Mouse (Mus musculus) brain, embryonic 14.5 days (tissue): Measurements from ENCODE around the gene Mex3a.

Experiments
- CTCF ChIP-seq: fragments of 200-500 bp; IDR thresholded peaks from 2 replicates; pipeline ENCODE4 v1.5.1; 2012; ENCODE audit warnings: inconsistent platforms, mild to moderate bottlenecking, moderate library complexity, borderline replicate concordance; ENCODE audit not compliant: insufficient read depth, insufficient read length; ENCODE audit errors: extremely low read depth
- POLR2A ChIP-seq: fragments of 200-500 bp; IDR thresholded peaks from 2 replicates; pipeline ENCODE4 v1.6.1; 2012; ENCODE audit warnings: mild to moderate bottlenecking, inconsistent platforms, borderline replicate concordance; ENCODE audit not compliant: poor library complexity, insufficient read depth, insufficient read length, severe bottlenecking; ENCODE audit errors: extremely low read depth

GRCm38 (mm10) chr3:88569093-88569492 lies 36.9 kb downstream of the Mex3a start:
- TF ChIP-seq POLR2A: no peak
- no peak for TF ChIP-seq CTCF
